Mouse (Mus musculus): ENCODE results near the gene Ssty2. TPM values are rescaled to one million over a fixed set of nuclear protein-coding genes. Genes with fewer than 3 reads are reported as not detected.
"Not testable (repeated sequence)": the region's sequence is repeated elsewhere in the genome, so short reads cannot be mapped to it uniquely, and the experiment has no call there.

Gene Ssty2
- polyA plus RNA-seq (2011; ENCODE audit: insufficient read depth, insufficient read length, low replicate concordance, missing spikeins): not detected in 2 replicates

DNA sequence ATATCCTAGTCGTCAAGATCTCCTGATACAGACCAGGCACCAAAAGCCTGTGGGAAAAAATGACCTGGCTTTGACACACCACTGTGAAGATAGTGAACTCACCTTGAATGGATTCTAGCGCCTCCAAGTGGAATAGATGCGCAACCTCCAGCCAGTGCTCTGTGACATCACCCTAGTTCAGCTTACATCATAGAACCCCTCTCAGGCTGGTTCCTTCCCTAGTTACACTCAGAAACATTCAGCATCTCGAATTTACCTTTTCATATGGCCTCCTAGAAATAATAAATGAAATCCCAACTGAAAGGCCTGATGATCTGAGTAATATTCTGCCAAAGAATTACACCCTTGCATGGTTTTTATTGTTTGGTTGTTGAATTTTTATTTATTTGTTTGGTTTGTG is at the start of gene Ssty2:
Gene Ssty2 (minus strand): TSS at position 101 of the 400 bp plus-strand sequence.
- not testable (repeated sequence) for H3K4me3 ChIP-seq (replicated peaks; ENCODE audit: control insufficient read depth, low read depth, low read length); H3K4me1 ChIP-seq (ENCODE audit: control insufficient read depth, insufficient read depth, low read length); H3K27ac ChIP-seq (ENCODE audit: control insufficient read depth, insufficient read depth, low read depth, low read length, poor library complexity)
- no CpG with 5 or more reads among the region's 4 CpGs for WGBS
